Mouse (Mus musculus): ENCODE measurements around the gene Zbed4. TPM values are rescaled to one million over a fixed set of nuclear protein-coding genes. Genes with fewer than 3 reads are reported as not detected.
"Not testable (repeated sequence)": the region's sequence is repeated elsewhere in the genome, so short reads cannot be mapped to it uniquely, and the experiment has no call there.

Gene Zbed4
- total and polyA plus RNA-seq, 3 experiments: 53.2 to 57.9 TPM; not detected in 1

- H3K79me2 ChIP-seq (ENCODE audit: control insufficient read depth, insufficient read depth, low read length, poor library complexity): no peaks in the 10 kb centered on the region
- H3K4me3 ChIP-seq (ENCODE audit: control insufficient read depth in 1 of 2, insufficient read depth in 1 of 2, low read depth in 2 of 2, low read length in 2 of 2): no peak overlapping the region
- no peak for DNase-seq (ENCODE audit: low read depth, low spot score)
- H3K9ac ChIP-seq (ENCODE audit: control insufficient read depth, low read depth, low read length, poor library complexity, severe bottlenecking): no peak overlapping the region
- no peaks in the 10 kb centered on the region for H3K9me3 ChIP-seq (replicated peaks; ENCODE audit: insufficient read depth, low read length)
- H3K36me3 ChIP-seq (ENCODE audit: control insufficient read depth in 1 of 2, insufficient read depth in 2 of 2, low read length in 2 of 2): peaks cover 0 to 33% of the 10 kb centered on the region in 2 experiments; a peak in 2 of 4 replicates
- no peaks in the 10 kb centered on the region for H3K27me3 ChIP-seq (ENCODE audit: control insufficient read depth in 1 of 2, insufficient read depth in 2 of 2, low read length in 2 of 2)
- no peaks in the 10 kb centered on the region for H3K4me1 ChIP-seq (ENCODE audit: control insufficient read depth in 1 of 2, insufficient read depth in 2 of 2, low read length in 2 of 2)
- TF ChIP-seq POLR2AphosphoS2 (IDR thresholded peaks at IDR 0.05; ENCODE audit: low read length) (no peak), ZNF384 (IDR thresholded peaks at IDR 0.05; ENCODE audit: low read depth, low read length) (no peak), POLR2AphosphoS5 (IDR thresholded peaks at IDR 0.05; ENCODE audit: borderline replicate concordance, low read depth, low read length) (no peak), ZC3H11A (IDR thresholded peaks at IDR 0.05; ENCODE audit: low read depth, low read length) (no peak), JUND (IDR thresholded peaks at IDR 0.05; ENCODE audit: low read depth, low read length) (no peak), ETS1 (IDR thresholded peaks at IDR 0.05; ENCODE audit: low read depth, low read length) (no peak), ZMIZ1 (IDR thresholded peaks at IDR 0.05; ENCODE audit: low read depth, low read length) (no peak), CHD1 (IDR thresholded peaks at IDR 0.05; ENCODE audit: low read depth, low read length) (no peak)
- H3K27ac ChIP-seq (ENCODE audit: control insufficient read depth, low read depth, low read length): no peak overlapping the region
These were observed 45.1 kb upstream of the Zbed4 start for GRCm38 (mm10) chr15:88706320-88706719.

- peaks cover 0 to 36% of the 10 kb centered on the region in 2 experiments; a peak in 2 of 4 replicates for H3K36me3 ChIP-seq (ENCODE audit: control insufficient read depth in 1 of 2, insufficient read depth in 2 of 2, low read length in 2 of 2)
- not testable (repeated sequence) for H3K9me3 ChIP-seq (replicated peaks; ENCODE audit: insufficient read depth, low read length); H3K79me2 ChIP-seq (ENCODE audit: control insufficient read depth, insufficient read depth, low read length, poor library complexity); H3K9ac ChIP-seq (ENCODE audit: control insufficient read depth, low read depth, low read length, poor library complexity, severe bottlenecking); H3K4me1 ChIP-seq (ENCODE audit: control insufficient read depth in 1 of 2, insufficient read depth in 2 of 2, low read length in 2 of 2); H3K27ac ChIP-seq (ENCODE audit: control insufficient read depth, low read depth, low read length); H3K4me3 ChIP-seq (ENCODE audit: control insufficient read depth in 1 of 2, insufficient read depth in 1 of 2, low read depth in 2 of 2, low read length in 2 of 2); DNase-seq (ENCODE audit: low read depth, low spot score); H3K27me3 ChIP-seq (ENCODE audit: control insufficient read depth in 1 of 2, insufficient read depth in 2 of 2, low read length in 2 of 2)
These were observed 44.5 kb upstream of the Zbed4 start for GRCm38 (mm10) chr15:88706987-88707386.

GRCm38 (mm10) chr15:88708204-88708603 is 43.3 kb upstream of the Zbed4 start:
- H3K36me3 ChIP-seq (ENCODE audit: control insufficient read depth in 1 of 2, insufficient read depth in 2 of 2, low read length in 2 of 2): peaks cover 0 to 43% of the 10 kb centered on the region in 2 experiments; a peak in 2 of 4 replicates
- H3K9me3 ChIP-seq (replicated peaks; ENCODE audit: insufficient read depth, low read length): no peaks in the 10 kb centered on the region
- DNase-seq (ENCODE audit: low read depth, low spot score): no peak
- no peaks in the 10 kb centered on the region for H3K4me1 ChIP-seq (ENCODE audit: control insufficient read depth in 1 of 2, insufficient read depth in 2 of 2, low read length in 2 of 2)
- H3K79me2 ChIP-seq (ENCODE audit: control insufficient read depth, insufficient read depth, low read length, poor library complexity): no peaks in the 10 kb centered on the region
- H3K27me3 ChIP-seq (ENCODE audit: control insufficient read depth in 1 of 2, insufficient read depth in 2 of 2, low read length in 2 of 2): no peaks in the 10 kb centered on the region
- H3K27ac ChIP-seq (ENCODE audit: control insufficient read depth, low read depth, low read length): no peak overlapping the region
- no peak overlapping the region for H3K9ac ChIP-seq (ENCODE audit: control insufficient read depth, low read depth, low read length, poor library complexity, severe bottlenecking)
- TF ChIP-seq RAD21 (IDR thresholded peaks at IDR 0.05; ENCODE audit: low read depth, low read length): no peak
- TF ChIP-seq POLR2AphosphoS2 (IDR thresholded peaks at IDR 0.05; ENCODE audit: low read length): peak; percentile 26; the same call in 1 of the 2 replicates
- no peak overlapping the region for H3K4me3 ChIP-seq (ENCODE audit: control insufficient read depth in 1 of 2, insufficient read depth in 1 of 2, low read depth in 2 of 2, low read length in 2 of 2)
